Mouse (Mus musculus): ENCODE measurements around the gene Tshz2. TPM values are rescaled to one million over a fixed set of nuclear protein-coding genes. Genes with fewer than 3 reads are reported as not detected.

Gene Tshz2
- 0.05 and 1.0 TPM in 2 replicates for polyA plus RNA-seq (2012; ENCODE audit: low replicate concordance)

DNA sequence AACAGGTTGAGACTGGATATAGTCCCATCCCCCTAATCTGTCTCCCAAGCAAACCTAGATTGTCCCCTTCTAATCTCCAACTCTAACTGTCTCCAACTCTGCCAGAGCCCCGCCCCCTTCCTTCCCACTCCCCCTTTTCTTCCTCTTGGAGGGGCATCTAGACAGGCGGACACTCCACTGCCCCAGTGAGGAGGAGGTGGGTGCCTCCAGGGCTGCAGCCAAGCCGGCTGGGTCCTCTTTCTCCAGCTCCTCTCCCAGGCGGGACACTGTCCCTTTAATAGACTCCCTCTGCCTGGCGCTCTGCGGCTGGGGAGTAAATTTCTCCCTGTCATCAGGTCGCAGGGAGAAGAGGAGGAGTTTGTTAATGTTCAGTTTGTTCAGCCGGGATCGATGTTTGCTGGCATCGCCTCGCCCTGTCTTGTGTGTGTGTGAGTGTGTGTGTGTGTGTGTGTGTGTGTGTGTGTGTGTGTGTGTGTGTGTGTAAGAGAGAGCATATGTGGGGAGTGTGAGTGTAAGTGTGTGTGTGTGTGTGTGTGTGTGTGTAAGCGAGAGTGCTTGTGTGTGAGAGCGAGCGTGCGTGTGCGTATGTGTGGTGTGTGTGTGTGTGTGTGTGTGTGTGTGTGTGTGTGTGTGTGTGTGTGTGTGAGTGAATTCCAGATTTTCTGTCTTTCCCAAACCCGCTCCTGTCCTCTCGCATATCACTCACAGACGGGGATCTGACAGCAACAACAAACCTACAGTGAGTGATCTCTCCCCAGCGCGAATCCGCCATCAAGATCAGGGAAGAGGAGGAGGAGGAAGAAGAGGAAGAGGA, at the start of gene Tshz2:
Gene Tshz2, plus strand, starts transcription at position 676 of the 814 bp plus-strand sequence.

DNA sequence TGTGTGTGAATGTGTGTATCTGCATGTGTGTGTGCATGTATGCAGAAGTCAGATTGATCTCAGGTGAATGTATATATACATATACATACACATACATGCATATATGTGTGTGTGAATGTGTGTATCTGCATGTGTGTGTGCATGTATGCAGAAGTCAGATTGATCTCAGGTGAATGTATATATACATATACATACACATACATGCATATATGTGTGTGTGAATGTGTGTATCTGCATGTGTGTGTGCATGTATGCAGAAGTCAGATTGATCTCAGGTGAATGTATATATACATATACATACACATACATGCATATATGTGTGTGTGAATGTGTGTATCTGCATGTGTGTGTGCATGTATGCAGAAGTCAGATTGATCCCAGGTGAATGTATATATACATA, 45.2 kb upstream of the Tshz2 start, which contains the start of gene Gm11011:
Gene Gm11011, minus strand, starts transcription at position 101 of the 400 bp plus-strand sequence.

Other genes starting within 250 kb of the Tshz2 start
- gene Gm11011, start 45.3 kb upstream of the Tshz2 start, polyA plus RNA-seq (2012; ENCODE audit: low replicate concordance): not detected in 2 replicates